Mouse (Mus musculus) thymus, adult 18-20 months (tissue): ENCODE results near the gene H2-K1.
"Not testable (repeated sequence)": the region's sequence is repeated elsewhere in the genome, so short reads cannot be mapped to it uniquely, and the experiment has no call there.

ENCODE experiments used
- DNase-seq, 2 experiments: peaks; one replicate each; pipeline ENCODE4 v3.0.0; 2022; ENCODE audit warnings: mixed read lengths in 2 of 2

Gene H2-K1

DNA sequence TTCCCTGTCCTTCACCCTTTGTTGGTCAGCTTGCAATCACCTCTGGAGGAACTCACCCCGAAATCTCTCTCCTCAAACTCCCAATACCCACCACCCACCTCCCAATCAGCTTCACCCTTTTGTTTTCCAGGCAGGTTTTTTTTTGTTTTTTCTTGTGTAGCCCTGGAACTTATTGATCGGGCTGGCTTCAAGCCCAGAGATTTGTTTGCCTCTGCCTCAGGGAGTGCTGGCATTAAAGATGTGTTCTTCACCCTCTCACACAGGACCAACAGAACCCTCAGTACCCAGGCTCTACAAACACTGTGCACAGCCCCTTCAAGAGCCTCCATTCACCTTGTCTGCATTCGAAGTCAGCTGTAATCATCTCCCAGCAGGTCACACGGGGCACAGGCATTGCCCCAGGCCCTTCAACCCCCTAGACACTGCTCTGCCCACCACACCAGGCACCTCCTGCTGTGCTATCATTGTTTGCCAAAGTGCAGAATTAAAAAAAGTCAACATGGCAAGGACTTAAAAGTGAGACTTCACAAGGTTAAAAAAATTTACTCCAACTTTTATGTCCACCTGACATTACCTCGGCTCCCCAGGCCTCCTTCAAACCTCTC, 46.1 kb downstream of the H2-K1 start:
- DNase-seq = no peak

DNA sequence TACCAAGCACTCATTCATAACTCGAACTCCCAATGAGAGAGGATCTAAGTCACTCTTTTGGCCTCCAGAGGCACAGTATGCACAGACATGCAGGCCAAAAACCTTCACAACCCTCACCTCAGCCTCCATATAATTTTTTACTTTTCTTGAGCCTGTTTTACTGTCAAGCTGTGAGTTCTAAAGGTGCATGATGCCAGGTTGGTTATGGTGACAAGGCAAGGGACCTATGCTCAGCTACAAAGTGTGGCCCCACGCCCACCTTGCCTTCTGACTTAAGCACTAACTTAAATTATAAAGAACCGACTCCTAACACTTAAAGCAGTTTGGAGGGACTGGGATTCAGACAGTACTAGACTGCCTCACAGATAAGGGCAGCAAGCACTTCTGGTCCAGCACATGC, 46.8 kb downstream of the H2-K1 start:
- no peak for DNase-seq

DNA sequence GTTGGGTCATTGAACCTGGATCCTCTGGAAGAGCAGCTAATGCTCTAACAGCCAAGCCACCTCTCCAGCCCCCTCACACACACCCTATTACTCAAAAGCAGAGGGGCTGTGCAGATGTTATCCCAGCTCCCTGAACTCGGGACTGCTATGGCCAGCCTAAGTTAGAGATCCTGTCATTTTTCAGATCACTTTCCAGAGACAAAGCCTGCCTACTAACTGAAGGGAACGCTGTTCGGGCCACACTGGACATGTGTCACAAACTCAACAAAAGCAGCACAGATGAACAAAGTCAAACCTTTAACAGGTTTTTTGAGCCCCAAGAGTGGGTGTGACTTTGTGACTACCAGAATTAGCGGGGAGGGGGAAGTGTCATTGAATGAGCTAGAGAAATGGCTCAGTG, 47.3 kb downstream of the H2-K1 start:
- DNase-seq = no peak

DNA sequence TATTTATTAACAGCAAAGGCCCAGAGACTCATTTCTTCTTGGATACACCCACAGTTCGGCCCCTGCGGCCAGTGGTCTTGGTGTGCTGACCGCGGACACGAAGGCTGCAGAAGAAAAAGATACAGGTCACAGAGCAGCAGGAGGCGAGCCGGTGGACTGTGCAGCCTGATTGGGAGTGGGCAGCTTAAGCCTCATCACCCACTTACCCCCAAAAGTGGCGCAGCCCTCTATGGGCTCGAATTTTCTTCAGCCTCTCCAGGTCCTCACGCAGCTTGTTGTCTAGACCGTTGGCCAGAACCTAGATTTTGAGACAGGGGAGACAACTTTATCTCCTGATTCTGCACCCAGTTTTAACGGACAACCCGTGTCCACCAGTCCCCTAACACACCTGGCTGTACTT, 48.1 kb downstream of the H2-K1 start:
- DNase-seq = not testable (repeated sequence)

DNA sequence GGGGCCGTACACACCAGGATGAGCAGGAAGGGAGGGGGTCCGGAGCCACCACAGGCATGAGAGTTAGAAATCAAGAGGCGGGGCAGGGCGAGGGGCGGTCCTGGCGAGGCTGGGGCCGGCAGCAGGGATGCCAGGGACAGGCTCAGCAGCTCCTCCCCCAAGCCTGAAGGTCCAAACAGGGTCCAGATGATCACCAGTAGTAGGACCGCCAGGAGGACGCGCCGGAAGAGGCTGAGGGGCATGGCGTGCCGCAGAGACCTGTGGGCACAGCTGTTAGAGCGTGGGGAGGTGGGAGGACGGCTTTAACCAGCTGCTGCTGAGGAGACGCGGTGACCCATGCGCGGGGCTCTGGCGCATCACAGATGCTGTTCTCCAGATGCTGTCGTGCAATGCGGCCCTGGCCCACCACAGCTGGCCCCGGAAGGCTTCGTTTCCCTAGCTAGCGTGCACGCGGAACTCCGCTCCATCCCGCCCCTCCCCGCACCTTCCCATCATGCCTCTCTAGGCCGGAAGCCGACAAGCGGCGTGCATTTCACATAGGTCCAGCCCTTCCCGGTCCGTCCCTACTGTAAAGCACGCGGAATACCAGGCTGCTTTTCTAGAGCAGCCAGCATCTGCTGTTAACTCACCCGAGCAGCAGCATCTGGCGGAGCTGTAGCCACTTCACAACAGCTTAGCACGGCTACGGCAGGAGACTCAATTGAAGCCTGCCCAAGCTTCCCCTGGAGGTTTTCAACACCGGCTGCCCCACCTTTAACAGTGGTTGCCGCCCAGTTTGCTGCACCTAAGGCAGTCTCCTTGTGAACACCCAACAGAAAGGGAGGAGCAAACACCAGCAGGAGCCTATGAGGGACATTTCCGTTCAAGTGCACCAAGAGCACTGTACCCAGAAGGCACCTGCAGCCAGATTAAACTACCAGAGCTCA, 48.9 kb downstream of the H2-K1 start, which contains the start of gene B3galt4:
Gene B3galt4 (minus strand): TSS at position 468 of the 926 bp plus-strand sequence.
- peak; percentile 67 to 69 for DNase-seq

DNA sequence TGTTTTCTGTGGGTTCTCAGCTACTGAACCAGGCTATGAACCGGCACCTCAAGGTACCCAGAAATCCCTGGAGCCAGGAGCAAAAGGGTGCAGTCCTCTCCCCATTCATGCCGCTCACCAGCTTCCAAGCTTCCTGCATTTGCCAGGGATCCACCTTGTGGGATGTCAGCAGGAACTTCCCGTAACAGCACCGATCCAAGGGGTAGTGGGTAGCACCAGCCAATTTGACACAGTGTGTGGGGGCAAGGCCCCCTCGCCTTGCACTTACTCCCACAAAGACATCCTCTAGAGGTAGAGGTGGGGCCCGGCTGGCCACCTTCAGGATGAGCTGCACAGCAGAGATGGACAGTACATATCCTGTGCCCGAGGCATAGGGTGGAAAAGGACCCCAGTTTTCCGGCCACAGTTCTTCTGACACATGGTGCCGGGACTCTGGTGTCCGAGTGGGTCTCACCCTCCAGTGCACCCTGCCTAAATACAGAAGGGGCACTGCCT, 50.0 kb downstream of the H2-K1 start:
- DNase-seq = no peak

DNA sequence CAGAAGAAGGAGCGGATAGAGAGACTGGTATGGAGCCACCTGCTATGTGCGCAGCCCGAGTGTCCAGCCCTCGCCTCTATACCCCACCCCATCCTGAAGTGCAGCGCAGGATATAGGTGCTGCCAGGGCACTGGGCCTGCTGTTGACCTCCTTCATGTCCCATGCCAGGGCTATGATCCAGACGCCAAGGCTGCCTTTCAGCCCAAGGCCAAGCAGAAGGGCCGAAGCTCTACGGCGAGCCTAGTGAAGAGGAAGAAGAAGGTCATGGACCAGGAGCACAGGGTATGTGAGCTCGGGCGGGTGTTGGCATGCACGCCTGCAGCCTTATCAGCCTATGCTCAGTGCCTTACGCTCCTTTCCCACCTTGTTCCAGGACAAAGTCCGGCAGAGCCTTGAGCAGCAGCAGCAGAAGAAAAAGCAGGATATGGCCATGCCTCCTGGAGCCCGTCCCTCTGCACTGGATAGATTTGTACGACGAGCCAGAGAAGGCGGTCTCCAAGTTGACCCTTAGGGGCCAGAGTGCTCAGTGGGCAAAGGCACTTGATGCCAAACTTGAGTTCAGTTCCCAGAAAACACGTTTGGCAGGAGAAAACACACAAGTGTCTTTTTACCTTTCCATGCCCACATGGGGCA, 51.1 kb downstream of the H2-K1 start:
- DNase-seq = no peak

DNA sequence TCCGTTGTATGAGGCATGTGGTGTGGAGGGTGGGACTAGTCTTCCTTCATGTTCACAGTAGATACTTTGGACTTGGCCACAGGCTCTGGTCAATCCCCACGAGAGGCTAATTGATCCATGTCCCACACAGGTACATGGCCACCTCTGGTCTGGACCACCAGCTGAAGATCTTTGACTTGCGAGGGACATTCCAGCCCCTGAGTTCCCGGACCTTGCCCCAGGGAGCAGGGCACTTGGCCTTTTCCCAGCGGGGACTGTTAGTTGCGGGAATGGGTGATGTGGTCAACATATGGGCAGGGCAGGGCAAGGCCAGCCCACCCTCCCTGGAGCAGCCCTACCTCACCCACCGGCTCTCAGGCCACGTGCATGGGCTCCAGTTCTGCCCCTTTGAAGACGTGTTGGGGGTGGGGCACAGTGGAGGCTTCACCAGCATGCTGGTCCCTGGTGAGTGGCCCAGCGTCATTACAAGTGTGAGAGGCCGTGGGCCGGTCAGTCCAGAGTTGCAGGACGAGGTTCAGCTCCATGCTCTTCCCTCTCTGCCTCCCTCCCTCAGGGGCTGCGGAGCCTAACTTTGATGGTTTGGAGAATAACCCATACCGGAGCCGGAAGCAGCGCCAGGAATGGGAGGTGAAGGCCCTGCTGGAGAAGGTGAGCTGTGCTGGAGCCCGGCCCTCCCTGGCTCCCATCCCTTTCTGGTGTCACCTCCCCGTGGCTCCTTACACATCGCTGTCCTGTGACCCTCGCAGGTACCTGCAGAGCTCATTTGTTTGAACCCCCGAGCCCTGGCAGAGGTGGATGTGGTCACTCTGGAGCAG, 51.9 kb downstream of the H2-K1 start:
- no peak for DNase-seq

DNA sequence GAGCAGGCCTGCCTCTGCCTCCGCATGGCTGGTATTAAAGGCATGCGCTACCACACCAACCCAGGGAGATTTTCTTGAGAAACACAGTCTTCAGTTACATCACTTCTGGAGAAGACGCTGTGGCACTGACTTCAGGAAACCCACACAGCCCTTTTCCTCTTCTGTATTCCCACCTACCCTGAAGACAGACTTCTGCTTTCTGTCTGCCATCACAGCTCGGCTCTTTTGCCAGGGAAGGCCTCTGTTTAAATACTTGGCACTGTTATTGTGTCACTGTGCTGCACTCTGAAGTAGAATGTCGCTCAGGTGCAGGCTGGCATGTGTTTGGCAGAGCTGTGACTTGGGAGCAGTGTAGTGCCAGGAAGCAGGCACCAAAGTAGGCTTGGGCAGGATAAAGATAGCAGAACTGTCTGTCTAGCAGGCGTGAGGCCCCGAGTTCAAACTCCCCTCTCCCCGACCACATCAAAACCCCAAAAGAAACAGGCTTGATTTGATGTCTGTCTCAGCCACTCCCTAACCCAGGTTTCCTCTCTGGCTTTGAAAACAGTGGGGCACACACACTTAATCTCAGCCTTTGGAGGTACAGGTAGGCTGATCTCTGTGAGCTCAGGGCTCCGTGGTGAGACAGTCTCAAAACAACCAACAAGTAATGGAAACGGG, 52.6 kb downstream of the H2-K1 start:
- DNase-seq = no peak
